Mouse (Mus musculus): ENCODE data around the gene Btbd3. TPM values are rescaled to one million over a fixed set of nuclear protein-coding genes. Genes with fewer than 3 reads are reported as not detected.

The Btbd3 gene
- polyA plus RNA-seq, 1 experiment = 3.2 TPM

DNA sequence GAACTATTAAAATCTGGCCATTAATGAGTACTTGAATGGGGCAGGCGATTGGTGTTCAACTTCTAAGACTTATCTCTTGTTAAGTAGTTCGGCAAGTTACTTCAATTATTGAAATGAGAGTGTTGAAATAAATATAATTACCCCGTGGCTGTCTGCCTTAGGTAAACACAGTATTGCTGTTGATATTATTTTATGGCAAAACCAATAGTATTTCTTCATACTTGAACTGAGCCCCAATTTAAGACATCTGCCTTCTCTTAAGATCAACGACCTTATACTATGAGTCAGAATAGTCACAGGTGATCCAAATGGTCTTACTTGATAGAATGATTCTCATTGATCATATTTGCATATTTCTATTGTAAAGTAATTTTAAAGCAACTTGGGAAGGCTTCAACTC, 228.5 kb downstream of the Btbd3 start:
- 90% methylated on average over 4 of the region's 4 CpGs for WGBS
- Histone ChIP-seq H3K4me3 (ENCODE audit: control insufficient read depth, insufficient read depth, low read length) (no peak overlapping the region), H3K4me1 (replicated peaks; ENCODE audit: control insufficient read depth, insufficient read depth, low read length) (no peaks in the 10 kb centered on the region), H3K27ac (ENCODE audit: control insufficient read depth, insufficient read depth, low read length) (no peak overlapping the region), H3K36me3 (ENCODE audit: control insufficient read depth, insufficient read depth, low read length) (no peaks in the 10 kb centered on the region), H3K27me3 (ENCODE audit: control insufficient read depth, insufficient read depth, low read length) (no peaks in the 10 kb centered on the region)
- no peak for DNase-seq
- TF ChIP-seq CTCF (IDR thresholded peaks at IDR 0.05; ENCODE audit: borderline replicate concordance, control insufficient read depth, extremely low read depth, insufficient read depth, low read length, poor library complexity) (no peak), POLR2A (IDR thresholded peaks at IDR 0.05; ENCODE audit: control insufficient read depth, extremely low read depth, insufficient read depth, low read length, poor library complexity) (no peak)

DNA sequence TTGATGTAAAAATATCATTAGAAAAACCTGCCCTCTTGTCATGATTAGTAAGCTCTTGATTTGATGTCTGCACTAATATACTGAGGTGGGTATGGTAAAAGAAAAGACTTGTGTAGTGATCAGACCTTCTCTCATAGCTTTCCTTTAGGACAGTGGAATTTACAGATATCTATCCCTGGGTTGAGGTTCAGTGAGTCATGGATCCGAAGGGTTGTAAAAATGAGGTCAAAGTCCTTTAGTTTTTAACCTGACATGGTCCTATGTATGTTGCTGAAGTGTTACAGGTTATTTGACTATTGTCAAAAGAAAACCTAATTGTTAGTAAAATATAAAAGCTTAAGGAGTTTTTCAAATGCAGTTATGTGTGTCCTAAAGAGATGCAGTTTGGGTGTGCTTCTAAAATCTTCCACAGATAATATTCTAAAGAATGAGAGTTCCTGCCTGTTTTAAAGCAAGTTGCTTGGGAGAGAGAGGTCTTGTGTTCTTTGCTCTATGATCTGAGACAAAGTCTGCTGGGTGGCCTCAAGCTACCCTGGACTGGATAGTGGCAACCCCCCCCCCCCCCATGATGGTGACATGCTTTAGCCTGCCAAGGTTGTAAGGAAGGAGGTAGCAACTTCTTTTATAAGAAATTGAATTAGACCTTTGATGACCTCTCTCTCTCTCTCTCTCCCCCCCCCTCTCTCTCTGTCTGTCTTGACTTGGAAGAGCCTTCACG, 234.5 kb downstream of the Btbd3 start:
- H3K27ac ChIP-seq (ENCODE audit: control insufficient read depth, insufficient read depth, low read length) = no peak overlapping the region
- no peaks in the 10 kb centered on the region for H3K36me3 ChIP-seq (ENCODE audit: control insufficient read depth, insufficient read depth, low read length)
- no peaks in the 10 kb centered on the region for H3K27me3 ChIP-seq (ENCODE audit: control insufficient read depth, insufficient read depth, low read length)
- H3K4me1 ChIP-seq (replicated peaks; ENCODE audit: control insufficient read depth, insufficient read depth, low read length) = no peaks in the 10 kb centered on the region
- no peak for DNase-seq
- 86% methylated on average over 2 of the region's 2 CpGs for WGBS
- H3K4me3 ChIP-seq (ENCODE audit: control insufficient read depth, insufficient read depth, low read length) = no peak overlapping the region
- no peak for TF ChIP-seq POLR2A (IDR thresholded peaks at IDR 0.05; ENCODE audit: control insufficient read depth, extremely low read depth, insufficient read depth, low read length, poor library complexity)
- TF ChIP-seq CTCF (IDR thresholded peaks at IDR 0.05; ENCODE audit: borderline replicate concordance, control insufficient read depth, extremely low read depth, insufficient read depth, low read length, poor library complexity) = no peak

DNA sequence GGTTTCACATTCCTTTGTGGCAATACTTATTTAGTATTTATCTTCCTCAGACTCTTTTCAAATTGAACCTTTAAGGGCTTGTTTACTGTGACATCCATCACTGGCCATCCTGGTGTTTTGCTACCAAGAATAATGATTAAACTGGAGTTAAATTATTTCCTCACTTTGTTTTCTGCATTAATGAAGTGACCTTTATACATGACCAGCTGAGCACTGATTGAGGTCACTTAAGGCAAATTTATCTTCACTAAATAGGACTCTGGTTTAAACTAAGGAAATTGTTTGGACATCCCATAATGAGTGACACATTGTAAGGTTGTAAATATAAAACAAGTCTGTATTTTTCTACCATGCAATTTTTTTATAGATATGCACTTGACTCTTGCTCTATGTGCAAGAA, 235.8 kb downstream of the Btbd3 start:
- no peak for DNase-seq
- no peak for TF ChIP-seq POLR2A (IDR thresholded peaks at IDR 0.05; ENCODE audit: control insufficient read depth, extremely low read depth, insufficient read depth, low read length, poor library complexity)
- no peak for TF ChIP-seq CTCF (IDR thresholded peaks at IDR 0.05; ENCODE audit: borderline replicate concordance, control insufficient read depth, extremely low read depth, insufficient read depth, low read length, poor library complexity)
- H3K27me3 ChIP-seq (ENCODE audit: control insufficient read depth, insufficient read depth, low read length) = no peaks in the 10 kb centered on the region
- H3K27ac ChIP-seq (ENCODE audit: control insufficient read depth, insufficient read depth, low read length) = no peak overlapping the region
- no peaks in the 10 kb centered on the region for H3K4me1 ChIP-seq (replicated peaks; ENCODE audit: control insufficient read depth, insufficient read depth, low read length)
- no peaks in the 10 kb centered on the region for H3K36me3 ChIP-seq (ENCODE audit: control insufficient read depth, insufficient read depth, low read length)
- H3K4me3 ChIP-seq (ENCODE audit: control insufficient read depth, insufficient read depth, low read length) = no peak overlapping the region

DNA sequence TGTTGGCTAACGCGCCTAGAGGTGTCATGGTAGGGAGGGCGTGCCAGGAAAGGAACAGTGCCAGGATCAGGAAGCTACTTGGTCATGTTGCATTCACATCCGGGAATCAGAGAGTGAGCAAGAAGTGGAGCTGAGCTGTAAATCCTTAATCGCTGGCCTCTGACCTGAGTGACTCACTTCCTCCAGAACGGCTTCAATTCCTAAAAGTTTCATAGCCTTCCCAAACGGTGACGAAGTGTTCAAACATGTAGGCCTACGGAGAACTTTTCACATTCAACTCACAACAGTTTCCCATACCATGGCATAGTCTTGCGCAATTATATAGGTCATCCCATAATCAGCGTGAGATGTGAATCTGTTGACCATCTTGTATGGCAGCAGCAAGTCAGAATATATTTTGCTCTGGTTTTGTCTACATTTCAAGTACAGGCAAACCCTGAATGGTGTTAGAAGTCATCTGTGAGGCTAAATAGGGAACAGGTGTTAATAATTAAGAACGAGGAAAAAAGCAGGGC, 247.6 kb downstream of the Btbd3 start:
- WGBS = 90% methylated on average over 12 of the region's 12 CpGs
- Histone ChIP-seq H3K36me3 (ENCODE audit: control insufficient read depth, insufficient read depth, low read length) (no peaks in the 10 kb centered on the region), H3K27ac (ENCODE audit: control insufficient read depth, insufficient read depth, low read length) (no peak overlapping the region), H3K4me1 (replicated peaks; ENCODE audit: control insufficient read depth, insufficient read depth, low read length) (no peaks in the 10 kb centered on the region), H3K27me3 (ENCODE audit: control insufficient read depth, insufficient read depth, low read length) (no peaks in the 10 kb centered on the region), H3K4me3 (ENCODE audit: control insufficient read depth, insufficient read depth, low read length) (no peak overlapping the region)
- TF ChIP-seq POLR2A (IDR thresholded peaks at IDR 0.05; ENCODE audit: control insufficient read depth, extremely low read depth, insufficient read depth, low read length, poor library complexity) (no peak), CTCF (IDR thresholded peaks at IDR 0.05; ENCODE audit: borderline replicate concordance, control insufficient read depth, extremely low read depth, insufficient read depth, low read length, poor library complexity) (no peak)
- DNase-seq = no peak

DNA sequence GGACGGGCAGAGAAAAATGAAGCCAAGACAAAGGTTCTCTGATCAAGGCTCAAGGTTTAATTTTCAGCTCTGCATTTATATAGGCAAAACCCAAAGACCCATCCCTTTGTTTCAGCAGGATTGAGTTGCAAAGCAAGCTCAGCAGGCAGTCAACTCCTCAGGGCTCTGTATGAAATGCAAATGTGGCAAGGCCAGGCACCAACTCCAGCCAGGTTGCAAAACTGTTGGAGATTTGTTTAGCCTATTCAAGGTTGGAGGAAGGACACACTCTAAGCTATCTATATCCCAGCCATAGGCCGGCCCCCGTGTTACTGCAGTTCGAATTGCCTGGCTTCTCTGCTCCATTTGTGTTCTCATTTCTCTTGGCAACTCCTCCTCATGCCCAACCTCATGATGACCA, 259.2 kb downstream of the Btbd3 start:
- no peak for DNase-seq
- WGBS = 82% methylated on average over 4 of the region's 4 CpGs
- TF ChIP-seq CTCF (IDR thresholded peaks at IDR 0.05; ENCODE audit: borderline replicate concordance, control insufficient read depth, extremely low read depth, insufficient read depth, low read length, poor library complexity) (no peak), POLR2A (IDR thresholded peaks at IDR 0.05; ENCODE audit: control insufficient read depth, extremely low read depth, insufficient read depth, low read length, poor library complexity) (no peak)

DNA sequence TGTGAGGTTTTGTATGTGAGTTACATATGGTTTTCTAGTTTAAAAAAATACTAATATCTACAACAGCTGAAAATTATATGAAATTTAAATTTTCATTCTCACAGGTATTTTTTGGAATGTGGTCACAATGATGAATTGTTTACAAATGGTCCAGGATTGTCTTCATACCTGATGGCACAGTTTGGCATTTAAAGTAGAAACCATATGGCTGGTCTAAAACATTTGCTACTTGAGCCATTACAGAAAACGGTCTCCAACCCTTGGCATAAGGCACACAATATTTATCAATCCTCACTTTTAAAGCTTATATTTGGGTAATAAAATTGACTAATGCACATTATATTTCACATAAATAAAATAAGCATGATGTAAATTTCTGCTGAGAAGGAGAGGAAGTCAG, 272.1 kb downstream of the Btbd3 start:
- TF ChIP-seq CTCF (IDR thresholded peaks at IDR 0.05; ENCODE audit: borderline replicate concordance, control insufficient read depth, extremely low read depth, insufficient read depth, low read length, poor library complexity) (no peak), POLR2A (IDR thresholded peaks at IDR 0.05; ENCODE audit: control insufficient read depth, extremely low read depth, insufficient read depth, low read length, poor library complexity) (no peak)
- 88% methylated on average over 1 of the region's 1 CpGs for WGBS
- Histone ChIP-seq H3K4me1 (replicated peaks; ENCODE audit: control insufficient read depth, insufficient read depth, low read length) (no peaks in the 10 kb centered on the region), H3K36me3 (ENCODE audit: control insufficient read depth, insufficient read depth, low read length) (no peaks in the 10 kb centered on the region), H3K27ac (ENCODE audit: control insufficient read depth, insufficient read depth, low read length) (no peak overlapping the region), H3K27me3 (ENCODE audit: control insufficient read depth, insufficient read depth, low read length) (no peaks in the 10 kb centered on the region), H3K4me3 (ENCODE audit: control insufficient read depth, insufficient read depth, low read length) (no peak overlapping the region)
- no peak for DNase-seq

More for the DNA sequence above, 259.2 kb downstream of the Btbd3 start:
- no peak overlapping the region for H3K4me3 ChIP-seq (ENCODE audit: control insufficient read depth, insufficient read depth, low read length)
- no peaks in the 10 kb centered on the region for H3K4me1 ChIP-seq (replicated peaks; ENCODE audit: control insufficient read depth, insufficient read depth, low read length)
- no peaks in the 10 kb centered on the region for H3K27me3 ChIP-seq (ENCODE audit: control insufficient read depth, insufficient read depth, low read length)
- no peaks in the 10 kb centered on the region for H3K36me3 ChIP-seq (ENCODE audit: control insufficient read depth, insufficient read depth, low read length)
- H3K27ac ChIP-seq (ENCODE audit: control insufficient read depth, insufficient read depth, low read length) = no peak overlapping the region
